Mouse (Mus musculus): ENCODE results near the gene Exoc3. TPM values are rescaled to one million over a fixed set of nuclear protein-coding genes. Genes with fewer than 3 reads are reported as not detected.

The Exoc3 gene
- polyA plus RNA-seq, 1 experiment from 2014 or later, result 50.2 TPM

DNA sequence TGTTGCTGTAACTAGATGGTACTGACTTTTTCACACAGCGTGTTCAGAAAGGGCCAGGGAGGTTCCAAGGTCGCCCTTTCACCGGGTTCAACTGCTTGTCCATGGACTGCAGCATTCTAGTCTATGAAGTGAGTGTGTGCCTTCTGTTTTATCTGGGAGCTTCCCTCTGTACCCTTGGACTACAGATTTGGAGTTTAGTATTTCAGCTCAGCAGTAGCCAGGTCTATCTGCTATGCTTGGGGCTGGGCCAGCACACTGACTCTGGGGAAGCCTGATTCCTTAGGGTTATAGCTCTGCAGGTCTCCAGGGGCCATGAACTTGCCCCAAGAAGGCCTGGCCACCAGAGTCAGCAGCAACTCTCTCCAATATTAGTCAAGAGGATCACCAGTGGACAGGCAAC lies 85.9 kb downstream of the Exoc3 start:
- no peak for DNase-seq (ENCODE audit: low spot score)
- no peak overlapping the region for H3K9ac ChIP-seq (ENCODE audit: low read depth, low read length)
- WGBS, result 67% methylated on average over 3 of the region's 3 CpGs

DNA sequence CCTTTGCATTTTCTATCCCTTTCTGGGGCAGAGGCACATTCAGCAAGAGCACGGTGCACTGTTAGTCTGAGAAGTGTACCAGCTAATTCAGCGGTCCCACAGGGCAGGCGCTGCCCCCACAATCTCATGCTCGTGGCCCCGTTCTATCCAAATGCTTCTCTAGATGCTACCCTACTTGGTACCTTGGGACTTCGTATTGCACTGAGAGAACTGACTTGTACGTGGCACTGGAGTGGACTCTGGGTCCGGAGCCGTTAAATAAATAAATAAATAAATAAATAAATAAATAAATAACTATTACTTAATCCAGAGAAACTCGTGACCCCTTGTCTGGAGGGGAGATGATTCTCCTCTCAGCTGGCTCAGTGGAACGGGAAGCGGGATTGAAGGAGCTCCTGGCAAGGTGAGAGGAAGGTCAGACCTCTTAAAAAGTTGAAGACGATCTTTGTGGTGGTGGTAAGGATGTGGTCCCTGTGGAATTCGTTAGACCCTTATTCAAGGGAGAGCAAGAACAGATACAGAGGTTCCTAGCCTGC lies 86.7 kb downstream of the Exoc3 start:
- H3K36me3 ChIP-seq (ENCODE audit: control insufficient read depth, insufficient read depth, low read length), result no peaks in the 10 kb centered on the region
- no peaks in the 10 kb centered on the region; the same call in 1 of the 2 replicates for H3K4me1 ChIP-seq (replicated peaks; ENCODE audit: control insufficient read depth, insufficient read depth, low read length)
- H3K9me3 ChIP-seq (ENCODE audit: control insufficient read depth, low read length), result no peaks in the 10 kb centered on the region
- H3K4me3 ChIP-seq (ENCODE audit: low read depth, low read length), result no peak overlapping the region
- H3K27ac ChIP-seq (ENCODE audit: low read depth, low read length), result no peak overlapping the region
- H3K9ac ChIP-seq (ENCODE audit: low read depth, low read length), result no peak overlapping the region
- ATAC-seq (replicated peaks; ENCODE audit: low FRiP score) (no peak), DNase-seq (ENCODE audit: low spot score) (no peak)
- H3K4me2 ChIP-seq, result no peak overlapping the region
- WGBS, result 34% methylated on average over 14 of the region's 14 CpGs
- H3K27me3 ChIP-seq (replicated peaks; ENCODE audit: control insufficient read depth, insufficient read depth, low read length), result peaks cover 40% of the 10 kb centered on the region

More for the DNA sequence above, 85.9 kb downstream of the Exoc3 start:
- no peaks in the 10 kb centered on the region for H3K9me3 ChIP-seq (ENCODE audit: control insufficient read depth, low read length)
- H3K27me3 ChIP-seq (replicated peaks; ENCODE audit: control insufficient read depth, insufficient read depth, low read length), result peaks cover 40% of the 10 kb centered on the region
- H3K4me3 ChIP-seq (ENCODE audit: low read depth, low read length), result no peak overlapping the region
- H3K36me3 ChIP-seq (ENCODE audit: control insufficient read depth, insufficient read depth, low read length), result no peaks in the 10 kb centered on the region
- H3K4me1 ChIP-seq (replicated peaks; ENCODE audit: control insufficient read depth, insufficient read depth, low read length), result no peaks in the 10 kb centered on the region; the same call in 1 of the 2 replicates
- ATAC-seq (replicated peaks; ENCODE audit: low FRiP score), result no peak
- no peak overlapping the region for H3K27ac ChIP-seq (ENCODE audit: low read depth, low read length)
- H3K4me2 ChIP-seq, result no peak overlapping the region

DNA sequence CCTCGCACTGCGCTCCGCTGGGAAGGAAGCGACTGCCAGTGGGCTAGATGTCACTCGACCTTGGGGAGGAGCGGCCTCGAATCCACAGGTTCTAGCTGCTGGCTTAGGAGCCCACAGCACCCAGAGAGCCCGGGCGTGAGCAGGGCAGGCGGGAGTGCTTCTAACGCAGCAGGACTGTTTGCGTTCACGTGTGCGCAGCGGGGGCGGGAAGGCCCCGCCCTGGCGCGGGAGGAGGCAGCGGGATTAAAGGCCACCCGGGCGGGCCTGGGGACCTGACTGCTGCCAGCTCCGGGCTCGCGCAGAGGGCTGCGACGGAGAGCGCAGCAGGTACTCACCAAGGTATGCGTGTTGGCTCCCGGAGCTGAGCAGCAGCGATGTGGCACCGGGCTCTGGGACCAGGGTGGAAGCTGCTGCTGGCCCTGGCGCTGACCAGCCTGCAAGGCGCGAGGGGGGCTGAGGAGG lies 87.4 kb downstream of the Exoc3 start, which contains the start of gene Slc9a3:
Gene Slc9a3, plus strand, starts transcription at position 317 of the 462 bp plus-strand sequence.
- no peak within 1 kb of the TSS for H3K27ac ChIP-seq (ENCODE audit: low read depth, low read length)
- peak within 1 kb of the TSS; percentile 61 for H3K4me2 ChIP-seq
- no peaks in the 10 kb centered on the region; the same call in 1 of the 2 replicates for H3K4me1 ChIP-seq (replicated peaks; ENCODE audit: control insufficient read depth, insufficient read depth, low read length)
- H3K36me3 ChIP-seq (ENCODE audit: control insufficient read depth, insufficient read depth, low read length), result no peaks in the 10 kb centered on the region
- peaks cover 40% of the 10 kb centered on the region for H3K27me3 ChIP-seq (replicated peaks; ENCODE audit: control insufficient read depth, insufficient read depth, low read length)
- no peak for ATAC-seq (replicated peaks; ENCODE audit: low FRiP score)
- H3K4me3 ChIP-seq (ENCODE audit: low read depth, low read length), result peak within 1 kb of the TSS; percentile 32
- H3K9ac ChIP-seq (ENCODE audit: low read depth, low read length), result no peak within 1 kb of the TSS
- WGBS, result 2% methylated on average over 35 of the region's 35 CpGs
- DNase-seq (ENCODE audit: low spot score), result peak; percentile 36
- no peaks in the 10 kb centered on the region for H3K9me3 ChIP-seq (ENCODE audit: control insufficient read depth, low read length)

Other genes with a start within 250 kb of the Exoc3 start
- gene Zdhhc11, start 244.9 kb downstream of the Exoc3 start, polyA plus RNA-seq (2014; fragmentation: Nextera tagmentation; extraction: Ambion mirVana), result not detected in 2 replicates
- gene Tppp, start 199.3 kb downstream of the Exoc3 start, polyA plus RNA-seq (2014; fragmentation: Nextera tagmentation; extraction: Ambion mirVana), result 0.14 and 0.32 TPM in 2 replicates
- gene Cep72, start 146.4 kb downstream of the Exoc3 start, polyA plus RNA-seq (2014; fragmentation: Nextera tagmentation; extraction: Ambion mirVana), result 17.1 and 17.6 TPM in 2 replicates
- gene Slc9a3, start 87.3 kb downstream of the Exoc3 start, polyA plus RNA-seq (2014; fragmentation: Nextera tagmentation; extraction: Ambion mirVana), result not detected in 2 replicates
- 0.18 and 0.49 TPM in 2 replicates for gene Ahrr, start 83.6 kb upstream of the Exoc3 start, polyA plus RNA-seq (2014; fragmentation: Nextera tagmentation; extraction: Ambion mirVana)
- 139 and 142 TPM in 2 replicates for gene Pdcd6, start 108.8 kb upstream of the Exoc3 start, polyA plus RNA-seq (2014; fragmentation: Nextera tagmentation; extraction: Ambion mirVana)
- 248 and 278 TPM in 2 replicates for gene Sdha, start 141.5 kb upstream of the Exoc3 start, polyA plus RNA-seq (2014; fragmentation: Nextera tagmentation; extraction: Ambion mirVana)
- 46.4 and 53.7 TPM in 2 replicates for gene Ccdc127, start 141.6 kb upstream of the Exoc3 start, polyA plus RNA-seq (2014; fragmentation: Nextera tagmentation; extraction: Ambion mirVana)
- not detected in 2 replicates for gene Lrrc14b, start 155.3 kb upstream of the Exoc3 start, polyA plus RNA-seq (2014; fragmentation: Nextera tagmentation; extraction: Ambion mirVana)
- 2.6 and 3.8 TPM in 2 replicates for gene Zfp72, start 182.1 kb upstream of the Exoc3 start, polyA plus RNA-seq (2014; fragmentation: Nextera tagmentation; extraction: Ambion mirVana)
- gene Ftl1-ps1, start 191.0 kb upstream of the Exoc3 start, polyA plus RNA-seq (2014; fragmentation: Nextera tagmentation; extraction: Ambion mirVana), result 90.6 and 95.9 TPM in 2 replicates

All from liver, embryonic 11.5 days (tissue).